Mouse (Mus musculus) brown adipose tissue, adult 24 weeks (tissue): Measurements from ENCODE around the gene Kcna2. TPM values are rescaled to one million over a fixed set of nuclear protein-coding genes. Genes with fewer than 3 reads are reported as not detected.

Experiments used
- H3K27ac ChIP-seq: fragments of 200-500 bp; replicated peaks from 2 replicates; pipeline ENCODE4 v1.5.1; 2012; ENCODE audit warnings: low read depth, mild to moderate bottlenecking, low read length
- H3K4me1 ChIP-seq: fragments of 200-500 bp; 2 replicates; pipeline ENCODE4 v1.6.1; 2012; ENCODE audit warnings: low read length, mixed read lengths; ENCODE audit not compliant: control insufficient read depth, insufficient read depth, insufficient read length
- H3K4me3 ChIP-seq: fragments of 200-500 bp; 2 replicates; pipeline ENCODE4 v1.5.1; 2012; ENCODE audit warnings: low read depth, mild to moderate bottlenecking, low read length, moderate library complexity; ENCODE audit not compliant: insufficient read depth
- polyA plus RNA-seq: library from polyadenylated mRNA; stranded (reverse); fragments of >200 nt; gene quantifications from 2 replicates; pipeline ENCODE4 v1.2.4, GENCODE M21; 2012; ENCODE audit not compliant: missing spikeins, insufficient read depth, insufficient read length

The Kcna2 gene
- polyA plus RNA-seq: 1.3 and 1.6 TPM in 2 replicates

DNA sequence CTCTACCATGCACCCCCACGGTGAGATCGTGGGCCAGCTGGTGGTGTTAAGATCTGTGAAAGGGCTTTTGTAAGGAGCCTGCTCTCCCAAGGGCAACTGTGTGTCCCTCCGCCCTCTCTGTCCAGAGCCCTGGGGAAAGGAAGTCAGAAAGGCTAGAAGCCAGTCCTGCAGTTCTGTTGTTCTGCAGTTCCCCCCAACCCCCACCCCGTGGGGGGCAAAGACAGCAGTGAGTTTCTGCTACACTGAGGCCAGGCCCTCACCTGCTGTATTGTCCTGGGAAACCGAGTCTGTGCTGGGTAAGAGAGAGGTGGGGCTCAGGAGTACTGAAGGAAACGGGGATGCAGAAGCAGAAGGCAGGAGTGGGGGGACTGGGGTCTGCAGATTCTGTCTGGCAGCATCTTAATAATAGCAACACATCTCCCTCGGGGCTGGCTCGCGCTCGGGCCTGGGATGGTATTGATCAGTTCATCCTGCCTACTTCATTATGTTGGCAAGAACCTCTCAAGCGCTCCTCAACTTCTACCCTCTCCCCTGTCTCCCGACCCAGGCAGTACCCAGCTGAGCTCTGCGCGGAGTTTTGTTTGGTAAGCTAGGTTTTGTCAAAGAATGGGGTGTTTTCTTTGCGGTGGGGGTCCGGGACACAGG lies at the start of gene Kcna2:
TSS of gene Kcna2 (plus strand) at position 336 of the 645 bp plus-strand sequence.
- Histone ChIP-seq H3K27ac (no peak within 1 kb of the TSS), H3K4me1 (peaks cover 3% of the 10 kb centered on the region; the same call in 1 of the 2 replicates), H3K4me3 (peak within 1 kb of the TSS; percentile 57)

DNA sequence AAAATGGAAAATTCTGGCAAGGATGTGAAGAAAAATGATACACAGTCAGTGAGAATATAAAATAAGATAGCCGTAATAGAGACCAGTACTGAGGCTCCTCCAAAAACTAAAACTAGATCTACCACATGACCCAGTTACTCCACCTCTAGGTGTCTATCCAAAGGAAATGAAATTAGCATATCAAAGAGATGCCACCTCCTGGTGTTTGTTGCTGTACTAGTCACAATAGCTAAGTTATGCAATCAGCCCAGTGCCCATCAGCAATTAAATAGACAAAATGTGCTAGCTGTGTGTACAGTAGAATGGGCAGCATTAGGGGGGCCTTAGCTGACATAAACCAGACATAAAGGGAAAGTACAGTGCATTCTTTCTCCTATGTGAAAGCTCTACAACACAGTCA lies 39.5 kb upstream of the Kcna2 start:
- Histone ChIP-seq H3K4me3 (no peak overlapping the region), H3K4me1 (no peaks in the 10 kb centered on the region), H3K27ac (no peak overlapping the region)

DNA sequence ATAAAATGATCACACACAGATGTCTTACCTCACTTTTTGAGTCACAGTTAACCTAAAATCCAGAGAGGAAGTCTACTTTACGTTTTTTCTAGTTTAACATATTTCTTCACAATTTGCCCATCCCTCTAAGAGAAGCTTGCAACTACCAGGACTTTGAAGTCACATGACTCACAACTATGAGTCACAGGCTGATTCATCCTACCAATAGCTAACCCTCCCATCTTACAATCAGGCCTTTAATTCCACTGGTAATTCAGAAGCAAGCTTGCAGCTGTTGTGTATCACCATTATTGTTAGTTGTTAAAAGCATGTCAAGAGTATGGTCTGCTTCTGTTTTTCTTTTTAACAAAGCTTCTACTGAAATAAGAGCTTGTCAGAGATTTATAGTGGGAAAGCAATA lies 38.2 kb upstream of the Kcna2 start:
- H3K27ac ChIP-seq: no peak overlapping the region
- no peaks in the 10 kb centered on the region for H3K4me1 ChIP-seq
- no peak overlapping the region for H3K4me3 ChIP-seq

DNA sequence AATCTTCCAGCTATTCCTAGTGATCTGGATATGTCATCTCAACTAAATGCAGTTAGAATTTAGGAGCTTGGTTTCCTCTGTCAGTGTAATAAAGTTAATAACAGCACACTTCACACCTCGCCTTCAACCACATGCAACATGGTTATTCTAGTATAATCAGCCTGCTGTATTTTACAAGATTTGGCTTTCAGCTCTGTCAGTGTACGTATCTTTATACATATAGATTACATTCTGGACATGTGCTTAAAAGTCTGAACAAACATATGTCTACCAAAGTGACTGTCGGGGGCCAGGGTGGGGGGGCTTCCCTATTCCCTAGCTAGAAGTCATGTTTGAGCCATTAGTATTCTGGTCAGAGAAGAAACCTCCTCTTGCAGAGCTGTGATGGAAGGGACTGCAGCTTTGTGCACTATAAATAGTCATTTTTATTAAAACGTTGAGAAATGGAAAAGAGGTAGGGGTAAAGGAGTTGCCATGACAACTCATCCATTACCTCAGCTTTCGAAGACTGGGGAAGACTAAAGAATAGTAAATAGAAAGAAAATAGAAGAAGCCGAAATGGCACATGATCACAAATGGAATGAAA lies 35.3 kb upstream of the Kcna2 start:
- Histone ChIP-seq H3K27ac (no peak overlapping the region), H3K4me3 (no peak overlapping the region)

DNA sequence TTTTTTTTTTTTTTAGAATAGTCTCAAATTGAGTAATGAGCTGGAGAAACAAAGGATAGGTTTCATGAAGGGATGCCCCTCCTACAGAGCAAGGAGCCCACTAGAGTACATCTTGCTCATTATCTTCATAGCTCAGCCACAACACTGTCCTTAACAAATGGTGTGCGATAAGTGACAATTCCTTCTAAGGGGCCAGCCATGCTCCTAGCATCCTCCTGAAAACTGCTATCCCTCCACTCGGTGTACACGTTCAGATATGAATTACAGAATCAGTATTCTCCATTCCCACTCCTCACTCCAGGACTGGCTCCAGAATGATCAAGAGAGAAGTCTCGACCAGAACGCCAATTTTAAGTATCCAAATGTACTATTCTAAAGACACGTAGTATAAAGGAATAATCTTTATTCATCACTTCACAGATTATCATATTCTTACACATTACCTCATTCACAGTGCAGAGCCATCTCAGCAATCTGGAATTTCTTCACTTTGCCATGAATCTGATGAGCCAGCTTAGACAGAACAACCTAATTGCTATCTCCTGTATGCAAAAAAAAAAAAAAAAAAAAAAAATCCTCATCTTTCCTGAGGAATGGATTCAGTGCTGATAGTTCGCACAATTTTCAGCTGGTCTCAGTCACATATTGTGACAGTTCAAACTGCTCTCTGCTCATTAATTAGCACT lies 34.6 kb upstream of the Kcna2 start:
- no peaks in the 10 kb centered on the region for H3K4me1 ChIP-seq
- no peak overlapping the region for H3K27ac ChIP-seq
- no peak overlapping the region for H3K4me3 ChIP-seq

More for the DNA sequence above, 35.3 kb upstream of the Kcna2 start:
- no peaks in the 10 kb centered on the region for H3K4me1 ChIP-seq

DNA sequence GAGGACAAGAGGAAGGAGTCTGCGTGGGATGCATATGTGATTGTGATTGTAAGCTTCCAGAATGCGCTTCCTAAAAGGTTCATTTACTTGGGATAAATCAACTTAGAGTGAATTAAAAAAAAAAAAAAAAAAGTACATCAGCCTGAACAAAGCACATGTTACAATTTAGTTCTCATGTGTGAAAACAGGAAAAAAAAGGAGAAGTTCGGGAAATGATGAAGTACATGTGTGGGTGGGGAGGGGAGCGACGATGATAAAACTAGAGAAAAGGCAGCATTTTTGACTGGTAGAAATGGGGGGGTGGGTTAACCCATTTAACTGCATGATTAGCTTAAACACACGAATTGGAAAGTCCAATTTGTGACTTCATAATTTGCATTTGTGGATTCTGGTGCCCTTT lies 33.7 kb upstream of the Kcna2 start:
- H3K27ac ChIP-seq: no peak overlapping the region
- H3K4me3 ChIP-seq: no peak overlapping the region
- H3K4me1 ChIP-seq: no peaks in the 10 kb centered on the region

DNA sequence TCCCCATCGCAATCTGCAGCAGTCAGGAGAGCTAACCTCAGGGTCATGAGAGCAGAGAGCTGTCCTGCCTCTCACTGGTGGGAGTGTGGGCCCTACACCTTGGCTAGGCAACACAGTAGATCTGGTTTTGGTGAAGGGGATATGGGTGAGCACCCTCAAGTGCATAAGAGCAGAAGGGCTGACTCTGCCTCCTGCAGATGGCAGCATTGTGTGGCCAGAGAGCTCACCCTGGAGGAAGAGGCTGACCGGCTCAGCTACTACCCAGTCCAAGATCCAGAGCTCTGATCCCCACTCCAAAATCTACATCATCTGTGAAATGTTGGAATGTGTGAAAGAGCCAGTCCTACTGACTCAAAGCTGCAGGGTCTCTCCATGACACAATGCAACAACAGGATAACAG lies 27.1 kb upstream of the Kcna2 start:
- Histone ChIP-seq H3K27ac (no peak overlapping the region), H3K4me1 (no peaks in the 10 kb centered on the region), H3K4me3 (no peak overlapping the region)

DNA sequence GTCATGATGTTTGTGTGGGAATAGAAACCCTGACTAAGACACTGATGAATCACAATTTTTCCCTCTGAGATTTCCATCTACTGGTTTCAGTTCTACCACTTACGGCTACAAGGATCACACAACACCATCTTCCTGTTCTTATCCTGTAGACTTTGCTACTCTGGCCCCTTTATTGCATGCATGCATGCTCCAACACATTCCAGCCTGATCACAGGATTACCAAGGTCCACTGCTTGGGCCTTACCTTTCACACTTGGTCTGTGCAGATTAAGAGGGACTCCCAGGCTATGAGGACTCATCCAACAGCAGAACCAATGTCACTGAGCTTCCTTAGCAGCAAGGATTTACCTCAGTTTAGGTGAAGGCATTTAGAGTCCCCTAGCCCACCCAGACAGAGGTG lies 25.2 kb upstream of the Kcna2 start:
- H3K27ac ChIP-seq: no peak overlapping the region
- H3K4me1 ChIP-seq: no peaks in the 10 kb centered on the region
- H3K4me3 ChIP-seq: no peak overlapping the region

DNA sequence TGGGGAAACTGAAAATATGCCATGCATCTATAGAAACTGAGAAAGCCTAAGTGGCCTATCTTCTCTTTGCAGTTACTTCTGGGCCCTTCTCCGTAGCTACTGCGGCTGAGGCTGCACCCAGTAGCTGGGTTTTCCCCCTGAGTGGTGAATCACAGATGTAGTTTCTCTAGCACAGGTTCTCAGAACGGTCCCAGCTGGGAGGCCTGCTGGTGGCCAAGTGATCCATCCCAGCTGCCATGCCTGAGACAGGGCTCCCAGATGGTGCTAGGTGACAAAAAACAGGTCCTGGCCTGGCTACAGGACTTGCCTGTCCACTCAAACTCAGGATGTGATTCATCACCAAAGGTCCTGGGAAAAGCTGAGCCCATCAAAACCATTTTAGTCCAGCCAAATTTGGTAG lies 24.3 kb upstream of the Kcna2 start:
- Histone ChIP-seq H3K4me1 (no peaks in the 10 kb centered on the region), H3K27ac (no peak overlapping the region), H3K4me3 (no peak overlapping the region)

DNA sequence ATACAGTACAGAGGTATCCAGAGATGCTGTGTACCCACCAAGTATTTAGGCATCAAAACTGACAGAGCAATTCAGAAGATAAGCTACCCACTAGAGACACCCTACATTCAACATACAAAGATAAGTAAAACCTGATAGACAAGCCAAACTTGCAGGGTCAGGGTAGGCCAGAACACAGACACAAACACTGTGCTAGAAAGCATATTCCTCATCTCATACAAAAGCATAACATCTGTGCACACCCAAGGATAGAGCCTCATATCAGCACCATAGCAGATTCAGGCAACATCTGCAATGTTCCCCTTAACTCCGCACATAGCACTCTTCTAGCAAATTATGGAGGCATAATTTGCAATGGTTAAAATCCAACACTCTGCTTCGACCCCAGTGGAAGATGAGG lies 23.8 kb upstream of the Kcna2 start:
- Histone ChIP-seq H3K4me1 (no peaks in the 10 kb centered on the region), H3K4me3 (no peak overlapping the region), H3K27ac (no peak overlapping the region)

DNA sequence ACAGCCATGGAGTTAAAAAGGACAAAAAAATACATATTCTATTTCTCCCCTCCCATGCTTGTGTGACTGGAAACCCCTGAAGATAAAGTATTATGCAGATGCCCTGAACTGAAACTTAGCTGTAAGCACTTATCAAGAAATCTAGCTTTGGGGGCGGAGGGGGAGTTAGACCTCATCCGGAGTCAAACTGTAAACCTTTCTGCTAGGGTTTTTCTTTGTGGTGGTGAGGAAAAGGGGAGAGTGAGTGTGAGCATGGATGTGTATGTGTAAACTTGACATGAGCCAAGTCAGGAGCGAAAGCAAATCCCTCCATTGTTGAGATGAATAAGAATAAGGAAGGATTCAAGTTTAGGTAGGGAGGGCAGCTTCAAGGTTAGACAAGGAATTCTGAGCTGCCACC lies 20.1 kb upstream of the Kcna2 start:
- Histone ChIP-seq H3K27ac (no peak overlapping the region), H3K4me1 (no peaks in the 10 kb centered on the region), H3K4me3 (no peak overlapping the region)

DNA sequence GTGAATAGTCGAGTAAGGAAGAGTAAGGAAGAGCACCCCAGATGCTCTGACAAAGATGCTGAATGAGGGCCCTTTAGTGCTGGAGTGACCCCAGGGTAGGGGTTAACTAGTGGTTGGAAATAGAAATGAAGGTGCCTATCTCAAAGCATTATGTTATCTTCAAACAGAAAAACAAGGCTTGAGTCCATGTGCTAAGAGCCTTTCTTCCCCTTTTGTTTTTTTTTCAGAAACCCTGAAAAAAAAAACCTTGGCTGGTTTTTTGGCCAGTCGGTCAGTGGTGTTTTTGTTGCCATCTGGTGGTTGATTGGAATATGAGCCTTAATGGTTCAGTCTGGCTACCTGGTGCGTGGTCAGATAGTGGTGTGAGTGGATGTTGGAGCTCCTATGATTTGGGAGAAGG lies 19.7 kb upstream of the Kcna2 start:
- no peak overlapping the region for H3K4me3 ChIP-seq
- H3K27ac ChIP-seq: no peak overlapping the region
- no peaks in the 10 kb centered on the region for H3K4me1 ChIP-seq

DNA sequence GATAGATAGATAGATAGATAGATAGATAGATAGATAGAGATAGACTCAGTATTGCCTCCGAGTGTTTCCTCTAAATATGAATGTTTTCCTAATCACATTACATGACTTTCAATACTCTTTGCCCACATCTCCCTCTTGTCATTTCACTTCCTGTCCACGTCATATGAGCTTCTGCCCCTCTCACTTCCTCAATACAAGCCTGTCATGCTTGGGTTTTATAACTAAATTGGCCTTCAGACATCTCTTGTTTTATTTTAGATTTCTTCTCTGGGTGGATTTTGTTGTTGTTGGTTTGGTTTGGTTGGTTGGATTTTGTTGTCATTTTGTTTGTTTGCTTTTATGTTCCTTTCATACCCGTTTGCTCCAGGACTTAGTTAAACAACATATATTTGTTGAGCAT lies 16.4 kb upstream of the Kcna2 start:
- Histone ChIP-seq H3K27ac (no peak overlapping the region; the same call in 1 of the 2 replicates), H3K4me1 (no peaks in the 10 kb centered on the region), H3K4me3 (no peak overlapping the region)

DNA sequence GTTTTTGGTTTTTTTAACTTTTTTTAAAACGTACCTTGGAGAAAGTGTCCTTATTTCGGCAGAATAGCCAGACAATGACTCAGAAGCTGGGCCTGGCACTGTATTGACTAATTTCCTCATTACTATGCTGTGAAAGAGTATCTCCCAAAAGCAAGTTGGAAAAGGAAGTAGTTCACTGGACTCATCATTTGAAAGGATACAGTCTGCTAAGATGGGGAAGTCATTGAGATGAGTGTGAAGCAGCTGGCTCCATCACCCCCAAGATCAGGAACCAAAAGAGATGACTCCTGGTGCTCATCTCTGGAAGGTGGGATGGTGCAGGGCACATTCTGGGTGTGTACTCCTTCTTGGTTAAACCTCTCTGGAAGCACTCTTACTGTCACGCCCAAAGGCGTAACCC lies 13.5 kb upstream of the Kcna2 start:
- Histone ChIP-seq H3K4me1 (no peaks in the 10 kb centered on the region), H3K4me3 (no peak overlapping the region), H3K27ac (no peak overlapping the region)

DNA sequence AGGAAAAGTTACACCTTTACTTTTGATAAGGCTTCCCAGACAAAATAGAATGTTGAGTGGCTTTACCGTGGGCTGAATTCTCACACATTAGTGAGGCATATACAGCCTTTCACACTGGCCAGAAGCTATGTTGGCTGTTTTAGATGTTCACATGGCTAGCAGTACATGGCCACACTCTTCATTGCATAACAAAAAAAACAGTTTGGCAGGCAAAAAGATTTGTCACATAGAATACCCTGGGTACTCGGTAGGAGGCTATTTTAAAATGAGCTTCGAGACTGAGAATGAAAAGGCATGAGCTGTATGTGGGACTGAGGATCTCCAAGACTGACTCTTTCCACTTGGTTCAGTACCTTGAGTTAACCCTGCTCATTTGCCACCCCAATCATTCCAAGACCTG lies 12.1 kb upstream of the Kcna2 start:
- Histone ChIP-seq H3K4me1 (no peaks in the 10 kb centered on the region), H3K27ac (no peak overlapping the region), H3K4me3 (no peak overlapping the region)

DNA sequence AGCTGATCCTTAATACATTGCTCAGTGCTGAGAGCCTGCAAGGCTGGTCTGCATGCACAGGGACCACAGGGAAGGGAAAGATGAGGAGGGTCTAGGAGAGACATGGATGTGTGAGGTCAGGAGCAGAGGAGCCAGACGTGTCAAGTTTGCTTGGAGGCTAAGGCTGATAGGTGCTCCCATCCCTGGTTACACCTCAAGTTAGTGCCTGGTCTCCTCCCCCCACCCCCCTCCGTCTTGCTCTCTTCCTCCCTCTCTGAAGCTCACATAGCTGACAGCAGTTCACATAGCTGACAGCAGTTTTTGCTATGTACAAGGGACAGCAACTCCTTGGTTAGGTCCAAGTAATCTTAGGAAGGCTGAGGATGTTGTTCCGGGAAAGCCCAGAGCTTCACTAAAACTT lies 11.5 kb upstream of the Kcna2 start:
- H3K4me1 ChIP-seq: no peaks in the 10 kb centered on the region
- no peak overlapping the region for H3K27ac ChIP-seq
- no peak overlapping the region for H3K4me3 ChIP-seq
